In genomic region chr12:86189601-86190323, GRCm38 (mm10) we compare ENCODE assay signal across 8 mouse cellular contexts. TPM values are rescaled to one million over a fixed set of nuclear protein-coding genes. Genes with fewer than 3 reads are reported as not detected.
A peak's percentile ranks its signal among the peaks of the same experiment; 100 is the strongest.
DNase-seq lines count a peak whose midpoint lies in the region; ATAC-seq lines count a peak whose summit lies in the region.

No protein-coding gene starts in this region.

- intact Hi-C loops in gastrocnemius, postnatal 36 days (cut with DNase I): no loop called here

- H3K4me3 ChIP-seq in liver, embryonic 12.5 days: no peak overlapping the region

- no peak for ATAC-seq in liver, embryonic 12.5 days

- no peaks in the 10 kb centered on the region for H3K36me3 ChIP-seq in liver, embryonic 12.5 days

- peak; percentile 33 for DNase-seq in adrenal gland, postnatal 10 days
- no peak for DNase-seq in adrenal gland, postnatal 4 days (ENCODE audit: low spot score in 2 of 2)
- DNase-seq in kidney, postnatal 14 days: peak; percentile 17
- no peak for DNase-seq in kidney, adult 8-10 months
- peak; percentile 60 for DNase-seq in ES-CJ7 (ENCODE audit: low read depth, low spot score)
- DNase-seq in gastrocnemius, postnatal 36 days: no peak
- no peak for DNase-seq in cerebellum, postnatal 4 days (ENCODE audit: low spot score in 2 of 2)

- H3K4me1 ChIP-seq in liver, embryonic 12.5 days: peaks cover 8% of the 10 kb centered on the region

- no peaks in the 10 kb centered on the region for H3K9me3 ChIP-seq in liver, embryonic 12.5 days (replicated peaks)

- no peak overlapping the region for H3K9ac ChIP-seq in liver, embryonic 12.5 days

- no peak overlapping the region for H3K27ac ChIP-seq in liver, embryonic 12.5 days

- peak overlapping the region; percentile 24; the same call in 1 of the 2 replicates for H3K4me2 ChIP-seq in liver, embryonic 12.5 days

- 15% methylated on average over 19 of the region's 19 CpGs for whole genome bisulfite sequencing in liver, embryonic 12.5 days (ENCODE audit: insufficient replicate concordance)

- H3K27me3 ChIP-seq in liver, embryonic 12.5 days (replicated peaks): peaks cover 22% of the 10 kb centered on the region

RNA-seq across cellular contexts. Expression of gene Gpatch2l, which starts 51.9 kb away (rescaled TPM):
- 10 to 100 TPM; 21.8 to 23.1 TPM for total RNA-seq in adrenal gland, postnatal 10 days (2021)
- total RNA-seq in adrenal gland, postnatal 4 days (2021): 10 to 100 TPM; 27.9 to 29.3 TPM
- 7.6 and 8.9 TPM in 2 replicates for polyA plus RNA-seq in liver, embryonic 12.5 days (2016; fragmentation: Nextera tagmentation; extraction: Ambion mirVana)
- total RNA-seq in gastrocnemius, postnatal 36 days (2021): 10 to 100 TPM; 11.9 TPM

Comparison
In these comparisons a context has a peak if more than half of its experiments do, and no peak if none do; other contexts are left out.
1. DNase-seq: peak in adrenal gland, postnatal 10 days (single experiment), kidney, postnatal 14 days (single experiment) and ES-CJ7 (single experiment); none in adrenal gland, postnatal 4 days (0 of 2), kidney, adult 8-10 months (0 of 2), gastrocnemius, postnatal 36 days (0 of 2) and cerebellum, postnatal 4 days (0 of 2).